Mouse (Mus musculus) heart, adult 11 months (tissue): ENCODE results near the gene Vars2.

ENCODE experiments used
- DNase-seq: peaks from one replicate; pipeline ENCODE4 v3.0.0; 2022

Gene Vars2

DNA sequence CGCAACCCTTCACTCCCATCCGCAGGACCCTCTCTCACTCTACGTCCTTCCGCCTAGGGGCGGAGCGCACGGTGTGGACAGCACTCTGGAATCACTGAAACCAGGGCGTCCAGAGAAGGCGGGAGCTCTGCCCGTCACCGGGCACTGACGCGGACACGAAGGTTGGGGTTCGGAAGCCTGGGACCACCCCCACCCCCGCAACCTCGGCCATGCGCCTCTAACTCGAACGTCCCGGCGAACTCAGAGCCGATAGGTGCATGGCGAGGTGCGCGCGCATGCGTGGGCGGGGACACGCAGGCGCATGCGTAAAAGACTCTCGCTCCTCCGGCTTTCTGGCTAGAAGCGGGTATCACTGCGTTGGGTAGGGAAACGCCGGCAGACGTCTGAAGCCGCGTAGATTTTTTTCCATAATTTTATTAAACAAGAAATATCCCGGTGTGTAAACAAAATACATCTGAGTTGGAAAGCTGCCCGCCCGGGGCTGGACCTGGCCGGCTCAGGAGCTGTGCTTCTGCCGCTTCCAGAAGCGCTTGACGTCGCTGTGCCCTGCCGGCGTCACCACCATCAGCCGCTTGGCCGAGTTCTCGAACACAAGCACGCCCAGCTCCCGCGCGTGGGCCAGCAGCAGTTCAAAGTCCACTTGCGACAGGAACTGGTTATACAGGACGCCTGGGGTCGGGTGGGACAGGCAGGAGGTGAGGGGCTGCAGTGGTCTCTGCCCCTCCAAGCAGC lies at the start of gene Vars2:
Gene Vars2 (minus strand): TSS at position 259 of the 732 bp plus-strand sequence.
- DNase-seq, result peak; percentile 100

DNA sequence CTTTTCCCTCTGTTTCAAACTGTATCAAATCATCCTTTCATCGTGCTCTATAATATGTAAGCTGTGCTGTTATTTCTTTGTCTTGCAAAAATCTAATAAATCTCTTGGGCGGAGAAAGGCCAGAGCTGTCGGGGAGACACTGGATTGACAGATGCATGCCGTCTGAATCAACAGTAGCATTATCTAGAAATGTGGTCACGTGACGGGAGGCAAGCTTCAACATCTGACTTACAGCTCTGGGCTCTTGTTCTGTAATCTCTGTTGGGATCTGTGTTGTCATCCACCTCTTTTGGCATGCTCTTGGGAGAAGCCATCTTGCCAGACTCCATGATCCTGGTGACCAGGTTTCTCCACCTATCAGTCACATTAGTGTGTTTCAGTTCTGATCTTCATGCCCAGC lies 49.7 kb upstream of the Vars2 start:
- no peak for DNase-seq

DNA sequence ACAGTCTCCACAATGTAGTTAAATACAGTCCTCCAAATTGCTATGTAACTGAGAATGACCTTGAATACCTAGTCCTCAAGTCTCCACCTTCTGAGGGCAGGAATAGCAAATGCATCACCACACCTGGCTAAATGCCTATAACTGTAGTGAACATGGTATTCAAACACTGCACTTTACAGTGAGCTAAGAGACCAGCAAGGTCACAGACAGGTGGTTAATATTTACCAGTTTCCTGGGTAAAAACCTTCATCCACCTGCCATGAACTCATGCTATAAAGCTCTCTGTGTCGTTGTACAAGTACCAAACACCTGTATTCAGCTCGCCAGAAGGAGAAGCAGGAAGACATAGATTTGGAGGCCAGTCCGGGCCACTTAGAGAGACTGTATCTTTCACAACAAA lies 48.7 kb upstream of the Vars2 start:
- no peak for DNase-seq

DNA sequence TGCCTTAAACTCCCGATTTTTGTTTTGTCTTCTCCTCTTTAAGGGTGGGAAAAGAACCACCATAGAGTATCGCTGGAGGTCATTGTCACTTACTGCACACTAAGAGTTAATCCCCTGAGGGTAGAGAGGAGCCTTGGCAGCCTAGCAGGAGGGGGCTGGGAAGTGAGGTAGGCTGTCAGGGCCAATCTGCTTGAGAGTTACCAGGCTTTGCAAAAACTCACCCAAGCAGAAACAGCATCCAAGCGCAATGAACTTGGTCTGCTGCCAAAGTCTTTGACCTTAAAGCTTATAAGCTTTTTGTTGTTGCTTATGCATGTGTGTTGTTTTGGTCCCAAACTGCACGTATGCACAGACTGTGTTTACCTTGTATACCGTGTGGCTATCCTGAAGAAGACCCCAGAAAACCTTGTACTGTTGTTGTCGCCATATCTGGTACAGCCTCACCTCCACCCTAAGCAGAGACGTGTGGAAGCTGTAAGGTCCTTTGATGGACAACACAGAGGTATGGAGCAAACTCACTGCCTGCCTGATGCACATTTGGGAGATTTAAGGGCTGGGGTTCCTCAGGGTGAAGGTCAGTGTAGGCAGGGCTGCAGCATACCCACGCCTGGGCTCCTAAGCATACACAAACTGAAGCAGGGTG lies 43.4 kb upstream of the Vars2 start:
- no peak for DNase-seq

DNA sequence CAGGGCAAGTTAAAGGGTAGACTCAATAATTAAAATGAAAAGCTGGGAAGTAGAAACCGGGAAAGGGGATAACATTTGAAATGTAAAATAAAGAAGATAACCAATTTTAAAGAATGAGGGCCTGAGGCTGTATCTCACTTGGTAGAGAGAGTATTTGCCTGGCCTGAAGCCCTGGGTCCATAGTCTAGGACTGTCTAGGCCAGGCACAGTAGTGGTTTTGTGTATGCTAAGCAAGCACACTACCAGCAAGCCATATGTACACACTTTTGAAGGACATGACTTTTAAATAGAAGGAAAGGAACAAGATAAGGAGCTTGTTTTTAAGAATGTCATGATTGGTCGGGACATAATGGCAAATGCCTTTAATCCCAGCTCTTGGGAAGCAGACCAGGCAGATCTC lies 41.2 kb upstream of the Vars2 start:
- no peak for DNase-seq

DNA sequence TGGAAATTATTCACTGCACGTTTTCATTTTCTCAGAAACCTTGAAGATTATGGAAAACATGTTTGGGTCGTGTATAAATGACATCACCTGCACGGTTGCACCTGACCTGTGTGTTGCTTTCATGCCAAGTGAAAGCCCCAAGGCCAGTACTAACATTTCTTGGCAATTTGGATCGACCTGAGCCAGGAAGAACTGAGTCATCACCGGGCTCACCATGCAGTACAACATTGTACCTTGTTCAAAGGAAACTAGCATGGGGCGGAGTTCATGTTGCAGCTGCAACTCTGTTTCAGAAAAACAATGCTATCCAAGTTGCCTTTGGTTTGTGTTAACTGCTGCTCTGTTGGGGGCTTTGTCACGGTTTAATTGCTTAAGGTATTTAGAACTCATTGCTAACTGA lies 40.5 kb upstream of the Vars2 start:
- DNase-seq, result peak; percentile 89

DNA sequence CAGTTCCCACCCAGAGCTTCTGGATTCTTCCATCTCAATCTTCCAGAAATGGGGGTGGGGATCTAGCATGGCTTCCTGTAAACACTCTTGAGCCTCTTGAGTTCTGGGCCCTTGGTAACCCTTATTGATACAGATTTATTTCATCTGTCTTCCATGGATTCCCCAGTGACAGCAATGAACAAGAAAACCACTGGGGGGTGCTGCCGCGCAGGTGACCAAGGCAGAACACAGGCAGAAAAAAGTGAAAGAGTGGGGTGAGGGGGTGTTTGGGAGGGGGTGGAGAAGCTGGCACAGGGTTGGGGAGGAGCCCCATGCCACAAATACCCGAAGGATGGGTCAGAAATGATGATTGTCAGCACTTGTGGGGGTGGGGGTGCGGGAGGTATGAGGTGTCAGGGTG lies 38.4 kb upstream of the Vars2 start:
- peak; percentile 88 for DNase-seq

DNA sequence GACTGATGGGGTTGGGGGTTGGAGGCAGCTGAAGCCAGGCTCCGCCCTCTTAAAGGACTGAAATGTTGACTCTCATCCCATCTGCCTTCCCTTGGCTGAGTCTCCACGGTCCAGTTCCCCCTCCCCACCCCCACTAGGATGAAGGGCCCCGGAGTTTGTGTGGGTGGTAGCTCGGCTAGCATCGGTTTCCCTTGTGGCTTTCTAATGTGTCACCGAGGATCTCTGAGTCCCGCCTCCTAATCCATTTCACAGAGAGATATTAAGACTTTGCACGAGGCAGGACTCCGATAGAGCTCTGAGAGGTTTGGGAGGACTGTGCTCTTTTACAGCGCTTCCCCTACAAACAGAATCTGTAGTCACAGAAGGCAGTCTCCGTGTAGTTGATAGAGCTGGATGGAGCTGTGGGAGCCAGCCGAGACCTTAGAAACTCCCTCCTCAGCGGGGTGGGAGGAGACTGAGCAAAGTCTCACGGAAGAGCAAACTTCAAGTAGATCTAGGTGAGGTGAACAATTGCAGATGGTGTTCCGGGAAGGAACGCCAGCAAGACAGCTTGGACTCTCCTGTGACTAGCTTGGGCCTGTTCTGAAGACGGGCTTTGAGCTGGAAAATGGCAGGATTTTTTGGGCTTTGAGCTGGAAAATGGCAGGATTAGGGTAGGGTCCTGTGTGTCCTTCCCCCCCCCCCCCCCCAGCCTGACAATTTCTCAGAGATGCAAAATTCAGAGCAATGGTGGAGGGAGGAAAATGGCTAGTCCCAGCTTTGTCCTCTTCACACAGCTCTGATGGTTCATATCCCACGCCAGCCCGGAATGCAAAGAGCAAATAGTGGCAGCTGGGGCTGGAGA lies 37.5 kb upstream of the Vars2 start, which contains the start of gene Ddr1:
Gene Ddr1 (minus strand): TSS at position 1 of the 844 bp plus-strand sequence.
- DNase-seq, result peak; percentile 97

DNA sequence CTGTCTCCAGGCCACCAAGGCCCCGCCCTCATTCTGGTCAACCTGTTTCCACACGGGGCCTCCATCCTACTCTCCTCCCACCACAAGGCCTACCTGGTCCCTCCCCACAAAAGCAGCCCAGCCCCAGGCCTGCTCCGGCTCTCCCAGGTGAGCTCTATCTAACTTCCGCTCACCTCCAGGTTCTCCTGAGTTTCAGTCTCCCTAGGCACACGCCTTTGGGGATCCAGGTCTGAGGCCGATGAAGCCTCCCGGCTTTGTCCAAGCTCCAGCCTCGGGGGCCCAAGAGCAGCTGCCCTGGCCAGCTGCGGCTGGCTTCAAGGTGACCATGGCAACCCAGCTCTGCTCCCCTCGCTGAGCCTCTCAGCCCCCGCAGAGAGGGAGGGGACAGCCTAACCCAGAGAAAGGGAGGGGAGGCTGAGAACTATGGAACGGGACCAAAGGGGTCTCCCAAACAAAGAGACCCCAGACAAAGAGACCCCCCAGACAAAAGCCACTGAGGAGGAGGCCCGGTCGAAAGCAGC lies 36.4 kb upstream of the Vars2 start:
- no peak for DNase-seq

DNA sequence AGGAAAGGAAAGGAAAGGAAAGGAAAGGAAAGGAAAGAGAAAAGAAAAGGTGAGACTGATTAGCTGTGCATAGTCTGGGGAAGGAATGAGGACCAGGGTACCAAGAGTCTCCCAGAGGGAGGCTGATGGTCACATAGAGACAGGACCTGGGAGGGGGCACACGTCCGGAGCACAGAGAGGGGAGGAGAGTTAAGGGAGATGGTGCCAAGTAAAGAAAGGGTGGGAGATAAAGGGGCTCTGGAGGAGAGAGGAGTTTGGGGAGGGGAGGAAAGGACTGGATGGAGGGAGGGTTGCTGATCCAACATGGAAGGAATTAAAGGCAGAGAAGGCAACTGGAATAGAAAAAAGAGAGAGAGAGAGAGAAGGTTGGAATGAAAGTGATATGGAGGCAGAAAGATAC lies 35.7 kb upstream of the Vars2 start:
- no peak for DNase-seq

DNA sequence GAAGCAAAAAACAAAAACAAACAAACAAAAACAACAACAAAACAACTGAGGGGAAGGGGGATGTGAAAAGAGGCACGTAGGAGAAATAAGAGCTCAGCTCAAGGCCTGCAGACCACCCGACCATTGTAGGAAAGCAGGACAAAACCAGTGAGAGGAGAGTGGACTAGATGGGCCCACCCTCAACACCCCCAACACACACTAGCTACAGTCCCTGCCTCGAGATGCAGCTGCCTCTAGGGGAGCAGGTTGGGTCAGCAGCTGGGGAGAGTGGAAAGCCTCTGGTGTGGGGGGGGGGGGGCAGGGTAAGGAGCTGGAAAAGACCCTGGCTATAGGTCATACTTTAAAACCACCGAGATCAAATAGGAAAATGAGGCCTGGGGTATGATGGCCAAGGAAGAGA lies 35.2 kb upstream of the Vars2 start:
- DNase-seq, result no peak

DNA sequence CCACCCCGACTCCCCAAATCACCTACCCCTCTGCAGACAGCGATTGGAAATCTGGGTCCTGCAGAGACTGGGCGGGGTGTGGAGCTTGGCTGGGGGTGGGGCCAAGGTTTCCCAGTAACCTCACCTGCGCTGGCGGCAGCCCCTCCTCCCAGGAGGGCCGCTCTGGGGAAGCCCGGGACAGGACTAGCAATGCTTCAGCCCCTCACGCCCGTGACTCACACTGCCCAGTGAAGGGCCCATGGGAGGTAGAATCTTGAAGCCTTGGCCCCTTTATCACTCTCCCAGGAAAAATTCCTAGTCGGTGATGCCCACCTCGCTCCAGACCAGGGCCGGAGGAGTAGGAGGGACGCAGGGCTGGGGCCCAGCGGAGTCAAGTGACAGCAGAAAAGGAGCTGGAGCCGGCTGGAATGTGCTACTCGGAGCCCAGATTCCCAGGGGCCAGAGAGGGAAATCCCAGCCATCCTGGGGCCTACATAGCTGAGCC lies 34.6 kb upstream of the Vars2 start:
- DNase-seq, result peak; percentile 97

DNA sequence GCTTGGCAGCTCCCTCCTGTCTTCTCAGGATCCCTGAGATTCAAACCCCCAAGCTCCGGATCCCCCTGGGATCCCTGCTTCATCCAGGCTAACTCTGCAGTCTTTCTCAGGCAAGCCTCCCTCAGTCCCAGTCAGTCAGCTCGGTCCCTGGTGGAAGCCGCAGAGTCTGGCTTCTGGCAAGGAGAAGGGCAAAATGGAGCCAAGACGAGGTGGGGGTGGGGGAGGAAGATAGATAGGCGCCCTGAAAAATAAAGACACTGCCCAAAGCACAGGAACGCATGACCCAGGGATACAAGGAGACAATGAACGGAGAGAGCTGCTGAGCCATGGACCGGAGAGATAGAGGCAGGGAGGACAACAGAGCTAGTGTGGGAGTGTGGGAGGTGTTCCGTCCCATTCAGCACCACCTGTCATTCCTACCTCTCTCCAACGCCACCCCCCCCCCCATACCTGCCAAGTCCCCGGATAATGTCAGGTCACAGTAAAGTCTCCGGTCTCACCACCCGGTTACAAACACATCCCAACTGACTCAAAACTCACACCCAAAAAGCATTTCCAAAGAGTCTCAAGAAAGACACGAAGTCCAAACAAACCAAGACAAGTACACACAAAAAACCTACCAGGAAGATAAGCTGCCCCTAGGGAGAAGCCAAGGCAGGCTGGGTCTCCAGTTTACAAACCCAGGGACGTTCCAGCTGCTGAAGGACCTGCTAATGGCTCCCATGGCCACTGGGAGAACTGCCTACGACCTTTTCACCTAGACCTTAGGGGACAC lies 34.0 kb upstream of the Vars2 start:
- peak; percentile 96 for DNase-seq

DNA sequence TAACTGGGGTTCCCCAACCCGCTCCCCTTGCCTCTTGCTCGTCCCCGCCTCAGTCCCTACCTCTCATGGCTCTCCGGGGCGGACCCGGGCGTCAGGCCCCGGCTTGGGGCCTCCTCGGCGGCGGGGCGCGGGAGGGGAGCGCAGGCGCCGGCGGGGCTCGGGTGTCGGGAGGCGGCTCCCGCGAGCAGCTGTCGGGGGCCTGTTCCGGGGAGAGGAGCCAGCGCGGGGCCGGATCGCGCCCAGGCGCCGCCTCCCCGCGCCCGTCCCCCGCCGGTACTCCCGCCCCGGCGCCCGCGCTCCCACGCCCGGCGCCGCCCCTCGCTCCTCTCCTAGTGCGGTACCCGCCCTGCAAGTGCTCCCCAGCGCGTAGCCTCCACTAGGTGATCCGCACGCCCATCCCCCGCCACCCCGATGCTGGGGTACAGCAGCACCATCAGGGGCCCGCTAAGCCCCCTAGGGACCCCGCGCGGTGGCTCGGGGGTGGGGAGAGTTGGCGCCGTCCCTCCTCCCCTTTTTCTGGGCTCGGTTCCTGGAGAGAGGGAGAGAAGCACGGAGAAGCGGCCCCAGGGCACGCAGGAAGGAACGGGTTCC lies 33.1 kb upstream of the Vars2 start:
- DNase-seq, result peak; percentile 99

DNA sequence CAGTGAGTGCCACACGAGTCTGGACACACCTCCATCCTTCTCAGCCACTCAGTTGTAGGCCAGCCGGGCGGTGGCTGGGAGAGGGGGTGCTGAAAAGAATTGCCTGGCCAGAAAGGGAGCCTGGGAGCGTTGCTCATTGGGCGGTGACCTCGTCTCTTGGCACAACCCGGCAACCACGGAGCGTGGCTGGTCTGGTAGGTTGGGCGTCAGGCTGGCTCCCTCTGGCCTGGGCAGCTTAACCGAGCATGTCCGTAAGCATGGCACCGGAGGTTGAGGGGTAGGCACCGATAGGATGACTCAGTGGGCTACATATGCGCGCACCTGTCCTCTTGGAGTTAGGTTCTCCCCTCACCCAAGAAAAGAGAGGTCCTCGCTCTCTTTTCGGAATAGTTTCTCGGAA lies 32.5 kb upstream of the Vars2 start:
- peak; percentile 99 for DNase-seq

DNA sequence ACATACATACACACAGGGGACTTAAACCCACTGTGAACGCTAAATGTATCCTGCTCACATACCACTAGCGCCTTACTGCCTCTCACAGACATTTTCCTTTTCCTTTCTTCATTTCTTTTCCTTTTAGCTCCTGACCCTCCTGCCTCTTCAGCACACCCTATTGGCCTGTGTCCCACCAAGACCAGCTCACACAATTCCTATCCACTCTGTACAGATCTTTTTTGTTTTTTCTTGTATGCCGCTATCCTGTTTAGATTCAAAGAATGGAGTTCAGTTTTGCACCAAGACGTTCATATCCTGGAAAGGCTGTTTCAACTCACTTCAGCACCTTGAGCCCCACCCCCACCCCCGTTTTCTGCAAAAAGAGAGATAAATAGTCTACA lies 31.1 kb upstream of the Vars2 start:
- DNase-seq, result no peak

DNA sequence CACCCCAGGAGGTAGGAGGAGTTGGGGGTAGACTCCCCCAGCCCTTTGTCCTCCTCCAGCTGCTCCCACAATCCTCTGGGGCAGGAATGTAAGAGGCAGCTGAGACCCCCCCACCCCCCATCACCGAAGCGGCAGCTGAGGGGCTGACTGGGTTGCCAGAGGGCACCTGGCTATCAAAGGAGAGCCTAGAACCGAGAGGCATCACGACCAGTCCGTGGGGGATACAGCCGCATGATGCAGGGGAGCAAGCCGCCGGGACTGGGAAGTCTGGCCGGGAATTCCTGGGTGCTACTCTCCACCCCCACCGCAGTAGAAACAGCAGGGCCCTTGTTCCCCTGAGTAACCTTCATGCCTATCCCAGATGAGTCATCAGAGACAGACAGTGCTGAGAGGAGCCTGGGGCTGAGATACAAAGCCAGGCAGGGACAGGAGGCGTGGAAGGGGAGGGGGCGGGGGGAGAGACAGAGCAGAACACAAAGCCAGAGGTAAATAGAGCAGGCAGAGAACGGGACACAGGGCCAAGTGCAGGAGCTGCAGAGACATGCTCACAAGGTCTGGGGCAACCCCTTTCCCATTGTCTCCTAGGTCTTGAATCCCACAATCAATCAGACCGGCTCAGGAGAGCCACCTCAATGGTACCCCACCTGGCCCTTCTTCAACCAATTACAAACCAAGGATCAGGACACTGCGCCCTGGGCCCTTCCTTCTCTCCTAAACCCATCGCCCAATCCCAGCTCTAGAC lies 30.5 kb upstream of the Vars2 start:
- peak; percentile 96 for DNase-seq

DNA sequence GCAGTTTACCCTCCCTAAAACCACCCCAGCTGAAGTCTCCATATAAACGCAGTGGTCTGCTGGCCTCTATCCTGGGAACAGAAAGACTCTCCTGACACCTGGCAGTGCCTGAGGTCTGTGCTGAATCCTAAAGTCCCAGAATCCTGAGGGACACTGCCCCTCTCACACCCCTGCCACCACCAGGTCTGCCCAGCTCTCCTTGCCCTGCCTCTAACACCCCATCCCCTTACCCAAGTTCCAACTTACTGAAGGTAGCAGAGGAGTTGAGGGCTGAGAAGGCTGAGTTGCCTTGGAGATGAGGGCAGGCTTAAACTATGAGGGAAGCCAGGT lies 30.0 kb upstream of the Vars2 start:
- DNase-seq, result no peak

DNA sequence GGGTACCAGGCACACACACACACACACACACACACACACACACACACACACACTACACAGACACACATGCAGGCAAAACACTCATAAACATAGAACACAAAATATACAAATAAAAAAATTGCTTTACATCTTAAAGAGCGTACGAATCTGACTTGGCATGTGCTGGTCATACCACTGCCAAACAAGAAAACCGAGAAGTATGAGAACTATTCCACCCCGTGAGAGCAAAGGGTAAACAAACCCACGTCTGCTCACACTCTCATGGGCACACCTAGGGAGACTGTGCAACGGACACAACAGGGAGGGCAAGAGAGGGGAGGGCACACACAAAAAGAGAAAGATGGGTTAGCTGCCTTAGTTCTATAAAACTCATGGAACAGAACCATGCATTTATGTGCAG lies 29.3 kb upstream of the Vars2 start:
- DNase-seq, result no peak

DNA sequence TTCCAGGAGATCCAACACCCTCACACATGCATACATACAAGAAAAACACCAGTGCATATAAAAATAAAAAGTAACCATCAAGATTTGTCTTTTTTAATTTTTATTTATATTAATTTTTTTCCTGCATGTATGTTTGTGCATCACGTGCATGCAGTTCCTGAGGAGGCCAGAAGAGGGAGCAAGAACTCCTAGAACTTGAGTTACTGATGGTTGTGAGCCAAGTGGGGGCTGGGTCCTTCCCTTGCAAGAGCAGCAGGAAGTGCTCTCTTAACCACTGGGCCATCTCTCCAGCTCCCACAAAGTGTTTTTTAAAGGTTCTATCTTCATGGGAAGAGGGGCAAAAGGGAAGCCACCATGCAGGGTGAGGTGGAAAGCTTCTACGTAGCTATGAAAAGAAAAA lies 27.9 kb upstream of the Vars2 start:
- no peak for DNase-seq

DNA sequence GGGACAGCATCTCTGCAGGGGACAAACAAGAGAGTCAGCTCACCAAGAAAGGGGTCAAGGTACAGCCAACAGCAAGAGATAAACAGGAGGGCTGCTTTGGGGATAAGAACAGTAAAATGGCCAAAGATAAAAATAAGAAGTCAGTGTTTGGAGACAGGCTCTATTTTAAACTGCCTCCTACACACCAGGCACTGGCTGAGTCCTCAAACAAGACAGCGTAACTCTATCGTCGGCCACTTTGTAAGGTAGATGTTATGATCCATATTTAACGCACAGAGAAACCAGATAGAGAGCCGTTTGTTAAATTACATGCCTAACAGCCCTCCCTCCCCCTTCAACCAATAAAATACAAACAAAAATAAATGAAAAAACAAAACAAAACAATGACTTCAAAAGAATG lies 26.5 kb upstream of the Vars2 start:
- DNase-seq, result no peak

DNA sequence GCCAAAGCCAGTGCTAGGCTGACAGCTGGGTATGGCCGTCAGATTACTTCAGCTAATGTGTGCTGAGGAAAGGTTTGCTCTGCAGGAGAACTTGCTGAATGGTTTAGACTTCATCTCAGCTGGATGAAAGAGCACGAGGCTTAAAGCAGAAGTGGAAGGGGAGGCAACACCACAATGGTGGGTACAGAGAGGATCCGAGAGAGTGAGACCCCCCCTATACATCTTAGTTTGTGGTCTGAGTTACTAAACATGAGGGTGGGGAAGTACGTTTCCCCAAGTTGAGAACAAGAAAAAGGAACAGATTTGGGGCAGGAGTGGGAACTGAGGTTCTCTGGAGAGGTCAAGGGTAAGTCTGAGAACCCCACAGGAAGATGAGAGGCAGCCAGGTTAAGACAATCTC lies 25.0 kb upstream of the Vars2 start:
- no peak for DNase-seq
